Mouse (Mus musculus) ES-Bruce4 (cell line): ENCODE measurements around the gene Rab4b. TPM values are rescaled to one million over a fixed set of nuclear protein-coding genes. Genes with fewer than 3 reads are reported as not detected.
A peak's percentile ranks its signal among the peaks of the same experiment; 100 is the strongest.

Experiments
- H3K27ac ChIP-seq: 2 replicates; pipeline ENCODE4 v1.5.1; 2012; ENCODE audit warnings: low read length, inconsistent platforms; ENCODE audit not compliant: insufficient read depth
- H3K27me3 ChIP-seq: 2 replicates; pipeline ENCODE4 v1.6.1; 2012; ENCODE audit warnings: mild to moderate bottlenecking, low read length, inconsistent platforms; ENCODE audit not compliant: control insufficient read depth, poor library complexity, insufficient read depth, severe bottlenecking
- H3K36me3 ChIP-seq: 2 replicates; pipeline ENCODE4 v1.6.1; 2012; ENCODE audit warnings: inconsistent platforms, mild to moderate bottlenecking, low read length, moderate library complexity; ENCODE audit not compliant: control insufficient read depth, poor library complexity, insufficient read depth, severe bottlenecking
- H3K4me1 ChIP-seq: one replicate; pipeline ENCODE4 v1.8.1; 2011; ENCODE audit warnings: low read length; ENCODE audit not compliant: control insufficient read depth, insufficient read depth
- H3K4me3 ChIP-seq: 2 replicates; pipeline ENCODE4 v1.5.1; 2011; ENCODE audit warnings: low read depth, mild to moderate bottlenecking, low read length
- H3K9ac ChIP-seq: 2 replicates; pipeline ENCODE4 v1.6.1; 2012; ENCODE audit warnings: low read depth, mild to moderate bottlenecking, inconsistent platforms; ENCODE audit not compliant: poor library complexity, severe bottlenecking
- H3K9me3 ChIP-seq: replicated peaks from 2 replicates; pipeline ENCODE4 v1.6.1; 2012; ENCODE audit warnings: mild to moderate bottlenecking, low read length, inconsistent platforms; ENCODE audit not compliant: control insufficient read depth, poor library complexity, insufficient read depth, severe bottlenecking
- CTCF ChIP-seq: IDR thresholded peaks from one replicate; pipeline ENCODE4 v1.8.1; 2011; ENCODE audit warnings: low read depth, low read length
- EP300 ChIP-seq: IDR thresholded peaks from 2 replicates; pipeline ENCODE4 v1.6.1; 2011; ENCODE audit warnings: low read depth, low read length; ENCODE audit not compliant: insufficient read depth
- POLR2A ChIP-seq: IDR thresholded peaks from one replicate; pipeline ENCODE4 v1.8.1; 2011; ENCODE audit warnings: low read length; ENCODE audit not compliant: insufficient read depth
- polyA plus RNA-seq: library from polyadenylated mRNA; stranded (reverse); fragments of >200 nt; gene quantifications from 2 replicates; pipeline ENCODE4 v1.2.4, GENCODE M21; 2011; ENCODE audit warnings: low read depth; ENCODE audit not compliant: missing spikeins, insufficient read depth, insufficient read length

Gene Rab4b
- polyA plus RNA-seq: 35.8 and 39.3 TPM in 2 replicates

DNA sequence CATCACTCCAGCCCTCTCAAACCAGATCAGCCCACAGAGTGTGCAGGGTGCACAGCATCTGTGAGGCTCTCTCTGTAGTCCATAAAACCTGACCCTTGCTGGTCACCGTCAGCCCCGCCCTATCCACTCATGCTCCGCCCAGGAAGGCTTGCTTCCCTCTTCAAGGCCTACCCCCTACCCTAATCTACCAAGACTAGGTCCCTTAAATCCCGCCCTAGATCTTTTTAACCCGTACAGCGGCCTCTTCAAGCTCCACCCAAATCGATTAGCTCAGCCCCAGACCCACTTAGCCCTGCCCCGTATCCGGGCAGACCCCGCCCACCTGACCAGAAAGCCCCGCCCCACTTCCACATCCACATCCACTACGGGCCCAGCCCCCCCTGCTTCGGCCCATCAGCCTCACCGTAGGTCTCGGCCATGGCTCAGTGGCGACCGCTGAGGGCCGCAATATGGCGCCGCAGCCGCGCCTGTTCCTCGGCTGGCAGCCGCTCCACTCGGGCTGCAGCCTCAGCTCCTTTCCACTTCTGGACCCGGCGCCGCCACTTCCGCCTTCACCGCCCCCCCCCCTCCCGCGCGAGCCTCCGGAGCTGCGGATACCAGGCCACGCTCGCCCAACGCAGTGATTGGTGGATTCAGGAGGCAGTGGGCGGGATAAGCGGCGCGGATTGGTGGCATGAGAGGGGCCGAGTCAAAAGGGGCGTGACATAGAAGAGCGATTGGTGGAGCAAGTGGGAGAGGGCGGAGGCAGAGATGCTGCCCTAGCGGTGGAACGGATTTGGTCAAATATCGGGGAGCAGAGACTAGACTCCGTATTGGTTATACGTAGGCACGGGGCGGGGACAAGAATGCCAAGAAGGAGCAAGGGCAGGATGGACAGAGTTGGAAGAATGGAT is at the start of gene Rab4b:
Rab4b (minus strand) TSS at position 573 of the 893 bp plus-strand sequence.
- H3K4me3 ChIP-seq: peak within 1 kb of the TSS; percentile 81
- H3K27ac ChIP-seq: peak within 1 kb of the TSS; percentile 66

GRCm38 (mm10) chr7:27228281-27228821 is 49.7 kb upstream of the Rab4b start, which contains the start of gene Itpkc:
TSS of gene Itpkc (minus strand) at chr7:27228661.
- Histone ChIP-seq H3K9me3 (no peaks in the 10 kb centered on the region), H3K27me3 (no peaks in the 10 kb centered on the region), H3K27ac (peak within 1 kb of the TSS; percentile 85), H3K9ac (peak within 1 kb of the TSS; percentile 77), H3K4me3 (peak within 1 kb of the TSS; percentile 73), H3K36me3 (no peaks in the 10 kb centered on the region), H3K4me1 (peaks cover 5% of the 10 kb centered on the region)
- TF ChIP-seq EP300: 0 out of 2 replicates have a peak, but pooled peaks have one; percentile 27
- TF ChIP-seq CTCF: no peak
- peak; percentile 94 for TF ChIP-seq POLR2A

More for the DNA sequence above, at the start of gene Rab4b:
- Histone ChIP-seq H3K36me3 (no peaks in the 10 kb centered on the region), H3K4me1 (peaks cover 3% of the 10 kb centered on the region), H3K9me3 (no peaks in the 10 kb centered on the region), H3K27me3 (no peaks in the 10 kb centered on the region), H3K9ac (peak within 1 kb of the TSS; percentile 73)
- TF ChIP-seq EP300 (no peak), POLR2A (peak; percentile 61), CTCF (no peak)

DNA sequence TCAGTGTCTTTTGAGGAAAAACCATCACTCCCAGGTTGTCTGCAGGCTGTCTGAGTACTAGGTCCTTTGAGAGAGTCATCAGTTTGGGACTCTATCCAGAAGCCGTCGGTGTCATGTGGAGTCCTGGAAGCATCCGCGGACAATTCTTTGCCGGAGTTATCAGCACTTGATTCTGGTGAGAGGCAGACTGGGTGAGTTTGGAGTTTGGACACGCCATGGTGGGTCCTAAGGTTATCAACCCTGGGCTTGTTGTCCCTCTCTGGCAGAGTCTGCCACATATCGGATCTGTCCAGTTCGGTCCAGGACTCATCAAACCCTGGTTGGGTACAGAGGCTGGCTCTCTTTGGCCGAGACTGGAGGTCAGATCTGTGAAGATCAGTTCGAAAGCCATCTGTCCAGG is 49.0 kb upstream of the Rab4b start:
- H3K9me3 ChIP-seq: no peaks in the 10 kb centered on the region
- peak overlapping the region; percentile 73 for H3K4me3 ChIP-seq
- no peaks in the 10 kb centered on the region for H3K36me3 ChIP-seq
- H3K27ac ChIP-seq: no peak overlapping the region
- peaks cover 7% of the 10 kb centered on the region for H3K4me1 ChIP-seq
- TF ChIP-seq CTCF (no peak), POLR2A (no peak), EP300 (no peak)
- peak overlapping the region; percentile 77 for H3K9ac ChIP-seq
- no peaks in the 10 kb centered on the region for H3K27me3 ChIP-seq

- Histone ChIP-seq H3K9me3 (no peaks in the 10 kb centered on the region), H3K36me3 (no peaks in the 10 kb centered on the region), H3K27ac (no peak overlapping the region), H3K4me3 (peak overlapping the region; percentile 73), H3K27me3 (no peaks in the 10 kb centered on the region), H3K9ac (peak overlapping the region; percentile 77), H3K4me1 (peaks cover 7% of the 10 kb centered on the region)
- TF ChIP-seq CTCF (no peak), EP300 (no peak), POLR2A (no peak)
These were observed 48.6 kb upstream of the Rab4b start for GRCm38 (mm10) chr7:27227276-27227675.

GRCm38 (mm10) chr7:27224877-27225575 is 46.3 kb upstream of the Rab4b start:
- Histone ChIP-seq H3K36me3 (no peaks in the 10 kb centered on the region), H3K4me1 (peaks cover 9% of the 10 kb centered on the region), H3K4me3 (no peak overlapping the region), H3K27me3 (no peaks in the 10 kb centered on the region), H3K9me3 (no peaks in the 10 kb centered on the region), H3K27ac (peak overlapping the region; percentile 23), H3K9ac (0 out of 2 replicates have a peak overlapping the region, but pooled peaks have one; percentile 22)
- TF ChIP-seq POLR2A: no peak
- TF ChIP-seq CTCF: no peak
- TF ChIP-seq EP300: no peak
